Mouse (Mus musculus) ES-E14 (cell line): ENCODE data around the gene Btla. TPM values are rescaled to one million over a fixed set of nuclear protein-coding genes. Genes with fewer than 3 reads are reported as not detected.

Source experiments
- DNase-seq: peaks from one replicate; pipeline ENCODE4 v3.0.0-alpha.2; 2013; ENCODE audit warnings: low read depth, low spot score
- H3K27ac ChIP-seq: 2 replicates; pipeline ENCODE4 v1.5.1; 2012; ENCODE audit warnings: low read depth, mild to moderate bottlenecking, low read length, moderate library complexity, mixed read lengths; ENCODE audit not compliant: poor library complexity, insufficient read depth, severe bottlenecking
- H3K36me3 ChIP-seq: 2 replicates; pipeline ENCODE4 v1.6.1; 2012; ENCODE audit warnings: mild to moderate bottlenecking, low read length, moderate library complexity, mixed read lengths; ENCODE audit not compliant: control insufficient read depth, poor library complexity, insufficient read depth, severe bottlenecking
- H3K4me1 ChIP-seq, 2 experiments: fragments of 150-350 bp in 1 of 2; sonication (generic) in 1 of 2; 2 replicates each; pipeline ENCODE4 v1.6.1; 2012; ENCODE audit warnings: low read length in 2 of 2, mild to moderate bottlenecking in 1 of 2, mixed read lengths in 1 of 2; ENCODE audit not compliant: control insufficient read depth in 2 of 2, insufficient read depth in 2 of 2, poor library complexity in 1 of 2
- H3K4me3 ChIP-seq, 2 experiments: fragments of 150-350 bp in 1 of 2; sonication (generic) in 1 of 2; 2 replicates each; pipeline ENCODE4 v1.5.1; 2012; ENCODE audit warnings: low read length in 2 of 2, low read depth in 1 of 2, mild to moderate bottlenecking in 1 of 2, mixed read lengths in 1 of 2; ENCODE audit not compliant: insufficient read depth in 1 of 2, poor library complexity in 1 of 2, severe bottlenecking in 1 of 2
- H3K9ac ChIP-seq: 2 replicates; pipeline ENCODE4 v1.6.1; 2012; ENCODE audit warnings: low read depth, mild to moderate bottlenecking, low read length, mixed read lengths; ENCODE audit not compliant: poor library complexity, insufficient read depth, severe bottlenecking
- H3K9me3 ChIP-seq: fragments of 150-350 bp; sonication (generic); 2 replicates; pipeline ENCODE4 v1.6.1; 2012; ENCODE audit warnings: low read depth, mild to moderate bottlenecking, low read length; ENCODE audit not compliant: control insufficient read depth, insufficient read depth
- CHD2 ChIP-seq: IDR thresholded peaks from 2 replicates; pipeline ENCODE4 v1.6.1; 2014; ENCODE audit warnings: mild to moderate bottlenecking, low read depth, low read length, inconsistent platforms
- HCFC1 ChIP-seq: IDR thresholded peaks from 2 replicates; pipeline ENCODE4 v1.6.1; 2012; ENCODE audit warnings: low read length, inconsistent platforms, borderline replicate concordance; ENCODE audit not compliant: insufficient read depth
- MAFK ChIP-seq: IDR thresholded peaks from 2 replicates; pipeline ENCODE4 v1.6.1; 2014; ENCODE audit warnings: mild to moderate bottlenecking, low read depth, low read length, inconsistent platforms; ENCODE audit not compliant: insufficient read depth
- ZC3H11A ChIP-seq: IDR thresholded peaks from 2 replicates; pipeline ENCODE4 v1.6.1; 2012; ENCODE audit warnings: low read depth, mild to moderate bottlenecking, inconsistent platforms, low read length, borderline replicate concordance
- ZNF384 ChIP-seq: IDR thresholded peaks from 2 replicates; pipeline ENCODE4 v1.6.1; 2012; ENCODE audit warnings: low read depth, low read length, inconsistent platforms
- in situ Hi-C, 2 experiments: fragments of 600-800 bp; cut with MboI; formaldehyde crosslinking; loops; one replicate each; pipeline ENCODE4 v1.15.1; 2025; ENCODE audit warnings: low sequenced_read_pairs in 2 of 2, inconsistent platforms in 1 of 2; ENCODE audit not compliant: unreplicated experiment in 2 of 2
- total RNA-seq: library from RNA; depleted of rRNA; stranded (reverse); fragments of 300-350 nt; gene quantifications from 2 replicates; pipeline ENCODE4 v1.2.3, GENCODE M21; 2012

Btla gene
- total RNA-seq, 1 experiment, result 1.1 TPM

- H3K4me3 ChIP-seq, result no peak overlapping the region
- H3K36me3 ChIP-seq, result no peaks in the 10 kb centered on the region
- H3K9me3 ChIP-seq, result no peaks in the 10 kb centered on the region
- in situ Hi-C loops, result no loop called here
- no peak for DNase-seq
- H3K27ac ChIP-seq, result no peak overlapping the region
- TF ChIP-seq MAFK (no peak), ZNF384 (no peak), HCFC1 (no peak), CHD2 (no peak), ZC3H11A (no peak)
- no peak overlapping the region for H3K9ac ChIP-seq
- no peaks in the 10 kb centered on the region for H3K4me1 ChIP-seq
These were observed 31.2 kb downstream of the Btla start for GRCm38 (mm10) chr16:45255183-45255861.

GRCm38 (mm10) chr16:45256895-45257294, 32.8 kb downstream of the Btla start:
- no peak overlapping the region for H3K9ac ChIP-seq
- in situ Hi-C loops, result no loop called here

DNA sequence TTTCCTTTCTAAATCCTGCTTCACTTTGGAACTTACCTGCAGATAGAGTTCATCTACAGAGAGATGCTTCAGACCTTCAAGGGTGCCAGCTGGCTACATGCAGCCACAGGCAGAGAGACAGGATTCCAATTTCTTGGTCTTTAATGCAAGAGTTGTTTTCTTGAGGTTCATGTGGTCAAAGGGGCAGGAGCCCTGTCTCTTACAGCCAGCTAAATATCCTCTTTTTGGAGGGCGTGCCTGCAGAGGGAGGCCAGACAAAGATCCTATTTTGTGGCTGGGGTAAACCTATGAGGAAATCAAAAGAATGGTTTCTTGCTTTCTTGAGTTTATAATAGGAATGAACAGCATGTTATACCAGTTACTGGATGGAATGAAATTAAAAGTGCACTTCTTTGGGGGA, 33.5 kb downstream of the Btla start:
- no peak overlapping the region for H3K4me3 ChIP-seq
- no peaks in the 10 kb centered on the region for H3K36me3 ChIP-seq
- H3K27ac ChIP-seq, result no peak overlapping the region
- in situ Hi-C loops, result no loop called here
- TF ChIP-seq CHD2 (no peak), HCFC1 (no peak), ZNF384 (no peak), ZC3H11A (no peak), MAFK (no peak)
- DNase-seq, result no peak
- H3K9ac ChIP-seq, result no peak overlapping the region
- H3K4me1 ChIP-seq, result no peaks in the 10 kb centered on the region
- no peaks in the 10 kb centered on the region for H3K9me3 ChIP-seq

More at GRCm38 (mm10) chr16:45256895-45257294, 32.8 kb downstream of the Btla start:
- H3K4me1 ChIP-seq, result no peaks in the 10 kb centered on the region
- H3K9me3 ChIP-seq, result no peaks in the 10 kb centered on the region
- no peak for DNase-seq
- H3K36me3 ChIP-seq, result no peaks in the 10 kb centered on the region
- no peak overlapping the region for H3K27ac ChIP-seq
- TF ChIP-seq ZC3H11A (no peak), ZNF384 (no peak), CHD2 (no peak), MAFK (no peak), HCFC1 (no peak)
- no peak overlapping the region for H3K4me3 ChIP-seq

GRCm38 (mm10) chr16:45259663-45260062, 35.5 kb downstream of the Btla start:
- TF ChIP-seq ZC3H11A (0 out of 2 replicates have a peak, but pooled peaks have one; percentile 9), MAFK (no peak)
- no peak overlapping the region for H3K4me3 ChIP-seq
- no peaks in the 10 kb centered on the region for H3K4me1 ChIP-seq
- no peaks in the 10 kb centered on the region for H3K36me3 ChIP-seq
- in situ Hi-C loops, result no loop called here
- no peak overlapping the region for H3K27ac ChIP-seq
- no peaks in the 10 kb centered on the region for H3K9me3 ChIP-seq
- H3K9ac ChIP-seq, result no peak overlapping the region
- DNase-seq, result peak; percentile 40

DNA sequence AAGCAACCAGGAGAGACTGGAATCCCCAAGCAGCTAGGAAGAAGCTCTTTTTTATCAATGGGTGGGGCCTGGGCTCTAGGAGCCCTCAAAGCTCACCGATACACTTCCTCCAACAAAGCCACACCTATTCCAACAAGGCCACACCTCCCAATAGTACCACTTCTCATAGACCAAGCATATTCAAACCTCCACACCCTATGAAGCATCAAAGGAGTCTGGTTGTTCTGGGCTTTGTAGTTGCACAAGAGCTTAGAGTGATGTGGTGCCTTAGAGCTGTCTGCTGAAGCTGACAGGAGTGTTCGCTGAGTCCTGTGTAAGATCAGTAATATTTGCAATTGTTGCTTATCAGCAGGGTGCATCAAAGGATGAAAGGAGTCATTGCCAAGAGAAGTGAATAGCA, 37.2 kb downstream of the Btla start:
- H3K9ac ChIP-seq, result no peak overlapping the region
- no peaks in the 10 kb centered on the region for H3K36me3 ChIP-seq
- DNase-seq, result no peak
- no peak overlapping the region for H3K27ac ChIP-seq
- no peak overlapping the region for H3K4me3 ChIP-seq
- in situ Hi-C loops, result no loop called here
- no peaks in the 10 kb centered on the region for H3K4me1 ChIP-seq
- H3K9me3 ChIP-seq, result no peaks in the 10 kb centered on the region
- TF ChIP-seq ZC3H11A, result no peak
- TF ChIP-seq CHD2, result no peak
- TF ChIP-seq HCFC1, result no peak
- no peak for TF ChIP-seq ZNF384
- TF ChIP-seq MAFK, result no peak
